Mouse (Mus musculus) ES-Bruce4 (cell line): ENCODE results near the gene Dok5. TPM values are rescaled to one million over a fixed set of nuclear protein-coding genes. Genes with fewer than 3 reads are reported as not detected.

Experiments used
- H3K27ac ChIP-seq: 2 replicates; pipeline ENCODE4 v1.5.1; 2012; ENCODE audit warnings: low read length, inconsistent platforms; ENCODE audit not compliant: insufficient read depth
- H3K27me3 ChIP-seq: 2 replicates; pipeline ENCODE4 v1.6.1; 2012; ENCODE audit warnings: mild to moderate bottlenecking, low read length, inconsistent platforms; ENCODE audit not compliant: control insufficient read depth, poor library complexity, insufficient read depth, severe bottlenecking
- H3K36me3 ChIP-seq: 2 replicates; pipeline ENCODE4 v1.6.1; 2012; ENCODE audit warnings: inconsistent platforms, mild to moderate bottlenecking, low read length, moderate library complexity; ENCODE audit not compliant: control insufficient read depth, poor library complexity, insufficient read depth, severe bottlenecking
- H3K4me1 ChIP-seq: one replicate; pipeline ENCODE4 v1.8.1; 2011; ENCODE audit warnings: low read length; ENCODE audit not compliant: control insufficient read depth, insufficient read depth
- H3K4me3 ChIP-seq: 2 replicates; pipeline ENCODE4 v1.5.1; 2011; ENCODE audit warnings: low read depth, mild to moderate bottlenecking, low read length
- H3K9ac ChIP-seq: 2 replicates; pipeline ENCODE4 v1.6.1; 2012; ENCODE audit warnings: low read depth, mild to moderate bottlenecking, inconsistent platforms; ENCODE audit not compliant: poor library complexity, severe bottlenecking
- H3K9me3 ChIP-seq: replicated peaks from 2 replicates; pipeline ENCODE4 v1.6.1; 2012; ENCODE audit warnings: mild to moderate bottlenecking, low read length, inconsistent platforms; ENCODE audit not compliant: control insufficient read depth, poor library complexity, insufficient read depth, severe bottlenecking
- CTCF ChIP-seq: IDR thresholded peaks from one replicate; pipeline ENCODE4 v1.8.1; 2011; ENCODE audit warnings: low read depth, low read length
- EP300 ChIP-seq: IDR thresholded peaks from 2 replicates; pipeline ENCODE4 v1.6.1; 2011; ENCODE audit warnings: low read depth, low read length; ENCODE audit not compliant: insufficient read depth
- POLR2A ChIP-seq: IDR thresholded peaks from one replicate; pipeline ENCODE4 v1.8.1; 2011; ENCODE audit warnings: low read length; ENCODE audit not compliant: insufficient read depth
- polyA plus RNA-seq: library from polyadenylated mRNA; stranded (reverse); fragments of >200 nt; gene quantifications from 2 replicates; pipeline ENCODE4 v1.2.4, GENCODE M21; 2011; ENCODE audit warnings: low read depth; ENCODE audit not compliant: missing spikeins, insufficient read depth, insufficient read length

Gene Dok5
- polyA plus RNA-seq, 1 experiment = 1.4 TPM

DNA sequence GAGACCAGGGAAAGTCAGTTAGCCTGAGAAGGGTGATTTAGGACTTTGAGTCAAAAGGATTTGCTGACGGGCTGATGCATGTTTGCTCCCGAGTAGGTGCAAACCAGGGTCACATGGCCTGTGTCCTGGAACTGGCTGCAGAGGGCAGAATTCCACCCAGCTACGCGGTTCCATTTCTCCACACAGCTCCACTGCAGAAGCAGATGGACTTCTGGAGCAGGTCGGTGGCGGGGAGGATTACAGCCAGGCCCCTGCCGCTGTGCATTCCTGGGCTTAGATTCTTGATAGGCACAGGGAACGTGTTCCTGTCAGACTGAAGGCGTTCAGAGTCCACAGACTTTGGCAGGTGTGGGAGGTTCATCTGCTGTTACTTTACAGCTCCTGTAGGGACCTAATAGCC, 131.2 kb downstream of the Dok5 start:
- Histone ChIP-seq H3K36me3 (no peaks in the 10 kb centered on the region), H3K4me3 (no peak overlapping the region), H3K27me3 (no peaks in the 10 kb centered on the region), H3K9me3 (no peaks in the 10 kb centered on the region), H3K4me1 (no peaks in the 10 kb centered on the region), H3K9ac (no peak overlapping the region), H3K27ac (no peak overlapping the region)
- TF ChIP-seq POLR2A (no peak), CTCF (no peak), EP300 (no peak)

DNA sequence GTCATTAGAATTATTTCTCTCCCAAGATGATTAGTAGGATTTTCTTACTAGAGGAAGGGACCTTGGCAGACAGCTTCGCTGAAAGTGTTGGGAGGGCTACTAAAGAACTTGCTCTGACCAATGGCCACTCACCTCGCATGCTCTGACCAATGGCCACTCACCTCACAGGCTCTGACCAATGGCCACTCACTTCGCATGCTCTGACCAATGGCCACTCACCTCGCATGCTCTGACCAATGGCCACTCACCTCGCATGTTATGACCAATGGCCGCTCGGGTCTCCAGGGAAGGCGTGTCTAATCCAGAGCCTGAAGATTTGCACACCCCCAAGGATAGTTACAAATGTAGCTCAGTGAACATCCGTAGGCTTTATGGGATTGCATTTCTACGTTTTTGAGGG, 131.6 kb downstream of the Dok5 start:
- H3K27me3 ChIP-seq = no peaks in the 10 kb centered on the region
- no peak overlapping the region for H3K9ac ChIP-seq
- no peak overlapping the region for H3K27ac ChIP-seq
- no peaks in the 10 kb centered on the region for H3K36me3 ChIP-seq
- no peaks in the 10 kb centered on the region for H3K4me1 ChIP-seq
- no peak for TF ChIP-seq EP300
- TF ChIP-seq CTCF = no peak
- no peaks in the 10 kb centered on the region for H3K9me3 ChIP-seq
- H3K4me3 ChIP-seq = no peak overlapping the region

DNA sequence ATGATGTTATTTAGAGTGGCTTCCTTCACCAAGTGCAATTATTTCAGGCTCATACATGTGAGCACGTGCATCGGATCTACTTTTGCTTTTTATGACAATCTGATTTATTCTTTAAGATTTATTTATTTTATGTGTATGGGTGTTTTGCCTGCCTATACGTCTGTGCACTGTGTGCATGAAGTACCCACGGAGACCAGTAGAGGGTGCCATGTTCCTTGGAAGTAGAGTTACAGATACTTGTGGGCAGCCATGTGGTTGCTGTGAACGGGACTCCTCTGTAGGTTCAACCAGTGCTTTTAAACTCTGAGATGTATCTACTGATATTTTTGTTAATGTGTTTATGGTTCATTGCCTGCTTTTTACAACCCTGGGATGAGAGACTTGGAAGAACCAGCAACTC, 132.4 kb downstream of the Dok5 start:
- H3K27ac ChIP-seq = no peak overlapping the region
- H3K36me3 ChIP-seq = no peaks in the 10 kb centered on the region
- no peak for TF ChIP-seq POLR2A
- TF ChIP-seq CTCF = peak; percentile 33
- no peak for TF ChIP-seq EP300
- no peaks in the 10 kb centered on the region for H3K4me1 ChIP-seq
- H3K9ac ChIP-seq = no peak overlapping the region
- H3K27me3 ChIP-seq = no peaks in the 10 kb centered on the region
- no peaks in the 10 kb centered on the region for H3K9me3 ChIP-seq
- no peak overlapping the region for H3K4me3 ChIP-seq

DNA sequence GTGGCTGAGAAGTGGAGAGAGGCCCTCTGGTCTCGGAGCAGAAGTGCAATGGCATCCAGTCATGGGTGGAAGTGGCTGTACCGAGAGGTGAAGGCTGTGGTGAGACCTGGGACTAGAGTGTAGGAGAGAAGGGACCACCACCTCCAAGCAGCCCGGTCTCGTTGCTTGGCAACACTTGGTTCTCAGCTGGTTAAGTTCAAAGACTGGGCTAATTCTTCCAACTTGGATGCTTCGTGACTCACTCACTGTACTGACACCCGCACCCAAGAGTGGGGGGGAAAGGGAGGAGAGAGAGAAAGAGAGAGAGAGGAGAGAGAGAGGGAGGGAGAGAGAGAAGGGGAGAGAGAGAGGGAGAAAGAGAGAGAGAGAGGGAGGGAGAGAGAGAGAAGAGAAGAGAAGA, 133.2 kb downstream of the Dok5 start:
- H3K9ac ChIP-seq = no peak overlapping the region
- H3K27me3 ChIP-seq = no peaks in the 10 kb centered on the region
- H3K4me1 ChIP-seq = no peaks in the 10 kb centered on the region
- no peak overlapping the region for H3K4me3 ChIP-seq
- no peak overlapping the region for H3K27ac ChIP-seq
- no peaks in the 10 kb centered on the region for H3K9me3 ChIP-seq
- H3K36me3 ChIP-seq = no peaks in the 10 kb centered on the region
- TF ChIP-seq CTCF (no peak), POLR2A (no peak), EP300 (no peak)

DNA sequence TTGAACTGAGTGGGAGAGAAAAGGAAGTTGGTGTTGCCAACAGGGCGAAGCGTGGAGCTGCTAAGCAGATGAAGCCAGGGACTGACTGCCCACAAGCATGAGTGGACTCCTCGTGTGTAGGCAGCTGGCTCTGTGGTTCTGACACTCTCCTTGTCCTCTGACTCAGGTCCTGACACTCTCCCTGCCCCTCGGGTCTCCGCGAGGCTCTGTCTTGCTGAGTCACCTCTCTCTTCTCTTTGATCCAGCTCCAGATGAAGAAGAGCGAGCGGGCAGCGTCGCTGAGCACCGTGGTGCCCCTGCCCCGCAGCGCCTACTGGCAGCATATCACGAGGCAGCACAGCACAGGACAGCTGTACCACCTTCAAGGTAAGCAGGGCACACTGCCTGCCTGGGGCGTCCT, 139.0 kb downstream of the Dok5 start:
- Histone ChIP-seq H3K9ac (no peak overlapping the region), H3K9me3 (no peaks in the 10 kb centered on the region), H3K36me3 (no peaks in the 10 kb centered on the region), H3K27me3 (no peaks in the 10 kb centered on the region), H3K27ac (no peak overlapping the region), H3K4me1 (no peaks in the 10 kb centered on the region), H3K4me3 (no peak overlapping the region)
- TF ChIP-seq EP300 = no peak
- TF ChIP-seq POLR2A = no peak
- no peak for TF ChIP-seq CTCF

DNA sequence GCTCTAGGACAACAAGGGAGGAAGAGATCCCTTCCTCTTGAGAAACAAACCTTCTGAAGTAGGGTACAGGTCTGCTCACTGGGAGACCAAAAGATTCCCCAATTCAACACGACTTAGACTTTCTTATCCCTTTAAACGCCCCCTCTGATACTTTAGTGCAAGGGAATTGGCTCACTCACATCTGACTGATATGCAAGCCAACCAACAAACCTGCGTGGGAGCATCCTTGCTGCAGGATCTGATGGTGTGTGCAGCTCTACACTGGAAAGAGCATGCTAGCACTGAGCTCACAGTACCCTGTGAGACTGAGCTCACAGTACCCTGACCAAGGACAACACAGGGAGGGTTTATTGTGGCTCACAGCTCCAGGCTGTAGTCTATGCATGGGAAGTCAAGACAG, 139.9 kb downstream of the Dok5 start:
- no peak overlapping the region for H3K9ac ChIP-seq
- no peak overlapping the region for H3K4me3 ChIP-seq
- no peak overlapping the region for H3K27ac ChIP-seq
- TF ChIP-seq EP300 = no peak
- no peak for TF ChIP-seq POLR2A
- TF ChIP-seq CTCF = no peak
- H3K27me3 ChIP-seq = no peaks in the 10 kb centered on the region
- no peaks in the 10 kb centered on the region for H3K4me1 ChIP-seq
- H3K9me3 ChIP-seq = no peaks in the 10 kb centered on the region
- H3K36me3 ChIP-seq = no peaks in the 10 kb centered on the region

DNA sequence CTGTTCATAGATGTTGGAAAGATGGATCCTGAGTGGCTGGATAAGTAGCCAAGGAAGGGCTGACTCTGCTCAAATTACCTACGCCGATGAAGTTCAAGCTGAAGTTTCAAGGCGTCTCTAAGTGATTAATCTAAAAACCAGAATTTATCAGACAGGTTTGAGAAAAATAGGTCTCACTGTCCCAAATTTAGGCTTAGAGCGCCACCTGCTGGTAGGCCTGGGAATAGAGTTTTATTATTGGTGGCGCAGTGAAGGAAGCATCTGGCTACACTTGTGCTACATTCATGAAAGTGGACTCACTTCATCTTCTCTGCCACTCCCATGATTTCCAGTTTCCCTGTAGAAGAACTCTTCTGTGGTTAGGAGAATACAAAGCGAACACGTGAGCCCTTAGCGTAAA, 141.8 kb downstream of the Dok5 start:
- H3K4me1 ChIP-seq = peaks cover 1% of the 10 kb centered on the region
- TF ChIP-seq EP300 = no peak
- TF ChIP-seq POLR2A = no peak
- TF ChIP-seq CTCF = no peak
- H3K27ac ChIP-seq = no peak overlapping the region
- H3K27me3 ChIP-seq = no peaks in the 10 kb centered on the region
- no peak overlapping the region for H3K9ac ChIP-seq
- no peak overlapping the region for H3K4me3 ChIP-seq
- H3K9me3 ChIP-seq = no peaks in the 10 kb centered on the region
- no peaks in the 10 kb centered on the region for H3K36me3 ChIP-seq
